ENCODE assay signal across 9 mouse cellular contexts in genomic region chr8:83773452-83773846, GRCm38 (mm10). TPM values are rescaled to one million over a fixed set of nuclear protein-coding genes. Genes with fewer than 3 reads are reported as not detected.
DNase-seq lines count a peak whose midpoint lies in the region; ATAC-seq and TF ChIP-seq lines count a peak whose summit lies in the region.
"Had no signal": no experiment of that assay in that cellular context is flagged by ENCODE, and none has a peak within 500 bp of the region (broad histone marks: within the 10 kb centered on the region; RNA-seq: fewer than 3 reads in every experiment).

No protein-coding gene starts in this region.

- no peaks in the 10 kb centered on the region for H3K36me3 ChIP-seq in kidney, embryonic 15.5 days
- H3K36me3 ChIP-seq in forebrain, embryonic 10.5 days (replicated peaks): no peaks in the 10 kb centered on the region
- no peaks in the 10 kb centered on the region for H3K36me3 ChIP-seq in intestine, postnatal 0 days (ENCODE audit: control insufficient read depth, insufficient read depth)
- H3K36me3 ChIP-seq in midbrain, postnatal 0 days (ENCODE audit: insufficient read depth, low read length): no peaks in the 10 kb centered on the region

- peak overlapping the region; percentile 44 for H3K4me3 ChIP-seq in kidney, embryonic 15.5 days (replicated peaks)
- H3K4me3 ChIP-seq in forebrain, embryonic 10.5 days: peak overlapping the region; percentile 58
- peak overlapping the region; percentile 36 for H3K4me3 ChIP-seq in intestine, postnatal 0 days (ENCODE audit: low read depth, low read length)
- peak overlapping the region; percentile 33 for H3K4me3 ChIP-seq in midbrain, postnatal 0 days (ENCODE audit: low read depth, low read length)

- H3K9ac ChIP-seq in kidney, embryonic 15.5 days: peak overlapping the region; percentile 26; the same call in 1 of the 2 replicates
- H3K9ac ChIP-seq in intestine, postnatal 0 days (ENCODE audit: low read depth, low read length): no peak overlapping the region
- 0 out of 2 replicates have a peak overlapping the region, but pooled peaks have one; percentile 19 for H3K9ac ChIP-seq in midbrain, postnatal 0 days (replicated peaks; ENCODE audit: low read length, poor library complexity, severe bottlenecking)

- H3K27ac ChIP-seq in kidney, embryonic 15.5 days: peak overlapping the region; percentile 27; the same call in 1 of the 2 replicates
- peak overlapping the region; percentile 62; the same call in 1 of the 2 replicates for H3K27ac ChIP-seq in forebrain, embryonic 10.5 days
- no peak overlapping the region for H3K27ac ChIP-seq in intestine, postnatal 0 days (ENCODE audit: low read depth, low read length)
- no peak overlapping the region for H3K27ac ChIP-seq in midbrain, postnatal 0 days (ENCODE audit: low read depth, low read length)

- no peak for ATAC-seq in kidney, embryonic 15.5 days (replicated peaks; ENCODE audit: low FRiP score)
- ATAC-seq in intestine, postnatal 0 days: no peak
- ATAC-seq in midbrain, postnatal 0 days (ENCODE audit: low FRiP score): no peak

- 32% methylated on average over 6 of the region's 6 CpGs for WGBS in kidney, embryonic 15.5 days
- 47% methylated on average over 6 of the region's 6 CpGs for WGBS in forebrain, embryonic 10.5 days
- WGBS in intestine, postnatal 0 days: 33% methylated on average over 6 of the region's 6 CpGs
- 40% methylated on average over 6 of the region's 6 CpGs for WGBS in midbrain, postnatal 0 days

- TF ChIP-seq CTCF in intestine, postnatal 0 days (IDR thresholded peaks at IDR 0.05; ENCODE audit: low read depth): no peak
- TF ChIP-seq CTCF in midbrain, postnatal 0 days (IDR thresholded peaks at IDR 0.05): no peak

- no peaks in the 10 kb centered on the region for H3K27me3 ChIP-seq in kidney, embryonic 15.5 days
- peaks cover 37% of the 10 kb centered on the region; the same call in 1 of the 2 replicates for H3K27me3 ChIP-seq in forebrain, embryonic 10.5 days (ENCODE audit: poor library complexity, severe bottlenecking)
- no peaks in the 10 kb centered on the region for H3K27me3 ChIP-seq in intestine, postnatal 0 days (replicated peaks; ENCODE audit: control insufficient read depth, insufficient read depth, low read length)
- no peaks in the 10 kb centered on the region for H3K27me3 ChIP-seq in midbrain, postnatal 0 days (ENCODE audit: insufficient read depth, low read length)

- H3K4me2 ChIP-seq in kidney, embryonic 15.5 days: peak overlapping the region; percentile 79
- H3K4me2 ChIP-seq in intestine, postnatal 0 days (replicated peaks; ENCODE audit: low read depth): peak overlapping the region; percentile 74
- peak overlapping the region; percentile 62 for H3K4me2 ChIP-seq in midbrain, postnatal 0 days (ENCODE audit: low read depth, low read length, poor library complexity, severe bottlenecking)

- H3K4me1 ChIP-seq in kidney, embryonic 15.5 days: peaks cover 24% of the 10 kb centered on the region
- peaks cover 13% of the 10 kb centered on the region for H3K4me1 ChIP-seq in forebrain, embryonic 10.5 days
- peaks cover 9% of the 10 kb centered on the region; the same call in 1 of the 2 replicates for H3K4me1 ChIP-seq in intestine, postnatal 0 days (replicated peaks; ENCODE audit: control insufficient read depth, insufficient read depth, low read length)
- peaks cover 7% of the 10 kb centered on the region for H3K4me1 ChIP-seq in midbrain, postnatal 0 days (ENCODE audit: insufficient read depth, low read length)

- no peak for DNase-seq in kidney, postnatal 4 days
- DNase-seq in forebrain, embryonic 10.5 days (ENCODE audit: extremely low spot score, low spot score): no peak
- DNase-seq in midbrain, postnatal 0 days (ENCODE audit: low spot score): no peak
- DNase-seq in adrenal gland, postnatal 36 days: no peak
- DNase-seq in Muller cell, postnatal 12 days (ENCODE audit: inconsistent ontology term): no peak
- DNase-seq in cerebellum, postnatal 36 days: no peak

- no peaks in the 10 kb centered on the region for H3K9me3 ChIP-seq in kidney, embryonic 15.5 days (replicated peaks)
- no peaks in the 10 kb centered on the region for H3K9me3 ChIP-seq in forebrain, embryonic 10.5 days
- no peaks in the 10 kb centered on the region for H3K9me3 ChIP-seq in intestine, postnatal 0 days (ENCODE audit: control insufficient read depth)
- H3K9me3 ChIP-seq in midbrain, postnatal 0 days (ENCODE audit: low read length): no peaks in the 10 kb centered on the region
- H3K9me3 ChIP-seq: megakaryocyte, embryonic 14.5 days had no signal

RNA-seq across cellular contexts. Expression of gene Adgre5, which starts 32.3 kb away (rescaled TPM):
- polyA plus RNA-seq in kidney, embryonic 15.5 days (2015; fragmentation: Nextera tagmentation; extraction: Ambion mirVana): 31.9 and 35.4 TPM in 2 replicates
- polyA plus RNA-seq in forebrain, embryonic 10.5 days (2016; fragmentation: Nextera tagmentation; extraction: Ambion mirVana): 8.3 and 9.2 TPM in 2 replicates
- 17.2 and 17.6 TPM in 2 replicates for polyA plus RNA-seq in intestine, postnatal 0 days (2015; fragmentation: Nextera tagmentation; extraction: Ambion mirVana)
- 10.4 and 24.3 TPM in 2 replicates for total RNA-seq in midbrain, postnatal 0 days (2014; rRNA removed)
- polyA plus RNA-seq in midbrain, postnatal 0 days (2015; fragmentation: Nextera tagmentation; extraction: Ambion mirVana): 7.7 and 8.3 TPM in 2 replicates
- 10 to 100 TPM; 33.8 to 34.6 TPM for total RNA-seq in adrenal gland, postnatal 36 days (2021)

RNA-seq across cellular contexts. Expression of gene Ddx39, which starts 58.5 kb away (rescaled TPM):
- 189 and 192 TPM in 2 replicates for polyA plus RNA-seq in kidney, embryonic 15.5 days (2015; fragmentation: Nextera tagmentation; extraction: Ambion mirVana)
- polyA plus RNA-seq in forebrain, embryonic 10.5 days (2016; fragmentation: Nextera tagmentation; extraction: Ambion mirVana): 364 and 371 TPM in 2 replicates
- 69.8 and 75.5 TPM in 2 replicates for polyA plus RNA-seq in intestine, postnatal 0 days (2015; fragmentation: Nextera tagmentation; extraction: Ambion mirVana)
- 38.1 and 47.3 TPM in 2 replicates for total RNA-seq in midbrain, postnatal 0 days (2014; rRNA removed)
- polyA plus RNA-seq in midbrain, postnatal 0 days (2015; fragmentation: Nextera tagmentation; extraction: Ambion mirVana): 68.2 and 76.6 TPM in 2 replicates
- 10 to 100 TPM; 21.6 to 24.8 TPM for total RNA-seq in adrenal gland, postnatal 36 days (2021)

Comparison
In these comparisons a context has a peak if more than half of its experiments do, and no peak if none do; other contexts are left out.
1. H3K27ac ChIP-seq: peak in kidney, embryonic 15.5 days (single experiment) and forebrain, embryonic 10.5 days (single experiment); none in intestine, postnatal 0 days (single experiment) and midbrain, postnatal 0 days (single experiment).
2. Peak in every context shown above with its lines, with median percentiles within 50 percentile points of each other: H3K4me2 ChIP-seq and H3K4me3 ChIP-seq.